Comparison of ENCODE assay signal across 12 mouse cellular contexts in genomic region chr1:180367045-180367619, GRCm38 (mm10). TPM values are rescaled to one million over a fixed set of nuclear protein-coding genes. Genes with fewer than 3 reads are reported as not detected.
DNase-seq lines count a peak whose midpoint lies in the region; ATAC-seq and TF ChIP-seq lines count a peak whose summit lies in the region.
"Had no signal": no experiment of that assay in that cellular context is flagged by ENCODE, and none has a peak within 500 bp of the region (broad histone marks: within the 10 kb centered on the region; RNA-seq: fewer than 3 reads in every experiment).

No protein-coding gene starts in this region.

- H3K9me3 ChIP-seq in hindbrain, embryonic 13.5 days: no peaks in the 10 kb centered on the region
- no peaks in the 10 kb centered on the region for H3K9me3 ChIP-seq in hindbrain, embryonic 12.5 days (replicated peaks)
- H3K9me3 ChIP-seq in midbrain, embryonic 14.5 days (ENCODE audit: control insufficient read depth, low read length): no peaks in the 10 kb centered on the region
- H3K9me3 ChIP-seq in midbrain, embryonic 10.5 days (replicated peaks): no peaks in the 10 kb centered on the region
- H3K9me3 ChIP-seq in forebrain, postnatal 0 days (ENCODE audit: low read length): no peaks in the 10 kb centered on the region

- H3K27ac ChIP-seq in hindbrain, embryonic 13.5 days: peak overlapping the region; percentile 96; the same call in 1 of the 2 replicates
- H3K27ac ChIP-seq in hindbrain, embryonic 12.5 days: no peak overlapping the region
- H3K27ac ChIP-seq in midbrain, embryonic 14.5 days (replicated peaks; ENCODE audit: low read depth, low read length): 0 out of 2 replicates have a peak overlapping the region, but pooled peaks have one; percentile 97
- no peak overlapping the region for H3K27ac ChIP-seq in midbrain, embryonic 10.5 days (replicated peaks)
- peak overlapping the region; percentile 92; the same call in 1 of the 2 replicates for H3K27ac ChIP-seq in forebrain, postnatal 0 days (ENCODE audit: low read depth, low read length)
- H3K27ac ChIP-seq: liver, embryonic 14.5 days had no signal

- no peak overlapping the region for H3K4me2 ChIP-seq in hindbrain, embryonic 13.5 days
- no peak overlapping the region for H3K4me2 ChIP-seq in hindbrain, embryonic 12.5 days (replicated peaks)
- no peak overlapping the region for H3K4me2 ChIP-seq in midbrain, embryonic 14.5 days (ENCODE audit: low read length)
- H3K4me2 ChIP-seq in forebrain, postnatal 0 days (ENCODE audit: low read depth): no peak overlapping the region

- H3K4me3 ChIP-seq in hindbrain, embryonic 13.5 days: no peak overlapping the region
- no peak overlapping the region for H3K4me3 ChIP-seq in hindbrain, embryonic 12.5 days
- no peak overlapping the region for H3K4me3 ChIP-seq in midbrain, embryonic 14.5 days (replicated peaks; ENCODE audit: low read depth, low read length)
- no peak overlapping the region for H3K4me3 ChIP-seq in midbrain, embryonic 10.5 days
- H3K4me3 ChIP-seq in forebrain, postnatal 0 days (ENCODE audit: low read depth, low read length): no peak overlapping the region

- no peaks in the 10 kb centered on the region for H3K27me3 ChIP-seq in hindbrain, embryonic 13.5 days
- H3K27me3 ChIP-seq in hindbrain, embryonic 12.5 days: no peaks in the 10 kb centered on the region
- H3K27me3 ChIP-seq in midbrain, embryonic 14.5 days (ENCODE audit: control insufficient read depth, insufficient read depth, low read length): no peaks in the 10 kb centered on the region
- peaks cover 12% of the 10 kb centered on the region; the same call in 1 of the 2 replicates for H3K27me3 ChIP-seq in midbrain, embryonic 10.5 days (ENCODE audit: low read depth, poor library complexity, severe bottlenecking)
- H3K27me3 ChIP-seq in forebrain, postnatal 0 days (ENCODE audit: insufficient read depth, low read length): no peaks in the 10 kb centered on the region

- no peak for ATAC-seq in cerebellum, adult (ENCODE audit: insufficient number of reproducible peaks, low FRiP score, low TSS enrichment)
- ATAC-seq in hindbrain, embryonic 13.5 days (ENCODE audit: low FRiP score): no peak
- ATAC-seq in hindbrain, embryonic 12.5 days (ENCODE audit: low FRiP score): no peak
- no peak for ATAC-seq in midbrain, embryonic 14.5 days (ENCODE audit: low FRiP score, low TSS enrichment)
- ATAC-seq in forebrain, postnatal 0 days: no peak

- peak; percentile 22 to 44 for DNase-seq in cerebellum, adult 18-20 months
- no peak for DNase-seq in midbrain, embryonic 14.5 days
- DNase-seq in midbrain, embryonic 10.5 days (ENCODE audit: low spot score): no peak
- DNase-seq in forebrain, postnatal 0 days: peak; percentile 61
- no peak for DNase-seq in layer of hippocampus, adult 9-10 months (ENCODE audit: low spot score)
- DNase-seq: adrenal gland, adult 2 months; kidney, adult 18-20 months; layer of hippocampus, postnatal 36 days had no signal

- no peak overlapping the region for H3K9ac ChIP-seq in hindbrain, embryonic 13.5 days
- H3K9ac ChIP-seq in hindbrain, embryonic 12.5 days: no peak overlapping the region
- H3K9ac ChIP-seq in midbrain, embryonic 14.5 days (replicated peaks; ENCODE audit: low read length): no peak overlapping the region
- H3K9ac ChIP-seq in forebrain, postnatal 0 days: no peak overlapping the region
- H3K9ac ChIP-seq: liver, embryonic 14.5 days had no signal

- WGBS in hindbrain, embryonic 13.5 days: 57% methylated on average over 3 of the region's 3 CpGs
- WGBS in hindbrain, embryonic 12.5 days: 63% methylated on average over 3 of the region's 3 CpGs
- WGBS in midbrain, embryonic 14.5 days: 74% methylated on average over 3 of the region's 3 CpGs
- WGBS in midbrain, embryonic 10.5 days: 77% methylated on average over 3 of the region's 3 CpGs
- WGBS in forebrain, postnatal 0 days: 62% methylated on average over 3 of the region's 3 CpGs

- no peak for TF ChIP-seq CTCF in forebrain, postnatal 0 days (IDR thresholded peaks at IDR 0.05; ENCODE audit: low read depth)

- H3K4me1 ChIP-seq in hindbrain, embryonic 13.5 days (replicated peaks): peaks cover 55% of the 10 kb centered on the region
- peaks cover 30% of the 10 kb centered on the region for H3K4me1 ChIP-seq in hindbrain, embryonic 12.5 days
- H3K4me1 ChIP-seq in midbrain, embryonic 14.5 days (ENCODE audit: control insufficient read depth, insufficient read depth, low read length): peaks cover 20% of the 10 kb centered on the region
- H3K4me1 ChIP-seq in midbrain, embryonic 10.5 days: peaks cover 34% of the 10 kb centered on the region
- peaks cover 12% of the 10 kb centered on the region for H3K4me1 ChIP-seq in forebrain, postnatal 0 days (ENCODE audit: insufficient read depth)

- no peaks in the 10 kb centered on the region for H3K36me3 ChIP-seq in hindbrain, embryonic 13.5 days
- H3K36me3 ChIP-seq in hindbrain, embryonic 12.5 days: no peaks in the 10 kb centered on the region
- H3K36me3 ChIP-seq in midbrain, embryonic 14.5 days (ENCODE audit: control insufficient read depth, insufficient read depth, low read length): no peaks in the 10 kb centered on the region
- H3K36me3 ChIP-seq in midbrain, embryonic 10.5 days: no peaks in the 10 kb centered on the region
- H3K36me3 ChIP-seq in forebrain, postnatal 0 days (ENCODE audit: insufficient read depth): no peaks in the 10 kb centered on the region

RNA-seq across cellular contexts. Expression of gene Itpkb, which starts 36.8 kb away (rescaled TPM):
- polyA plus RNA-seq in hindbrain, embryonic 13.5 days (2015; fragmentation: Nextera tagmentation; extraction: Ambion mirVana): 2.6 and 3.4 TPM in 2 replicates
- polyA plus RNA-seq in hindbrain, embryonic 12.5 days (2016; fragmentation: Nextera tagmentation; extraction: Ambion mirVana): 7.7 and 8.3 TPM in 2 replicates
- polyA plus RNA-seq in midbrain, embryonic 14.5 days (2014; fragmentation: Nextera tagmentation; extraction: Ambion mirVana): 1.8 and 1.9 TPM in 2 replicates
- polyA plus RNA-seq in midbrain, embryonic 10.5 days (2016; fragmentation: Nextera tagmentation; extraction: Ambion mirVana): 2.2 and 2.8 TPM in 2 replicates
- 6.4 and 6.5 TPM in 2 replicates for total RNA-seq in forebrain, postnatal 0 days (2014; rRNA removed)
- 1.3 and 1.9 TPM in 2 replicates for polyA plus RNA-seq in forebrain, postnatal 0 days (2015; fragmentation: Nextera tagmentation; extraction: Ambion mirVana)

Comparison
In these comparisons a context has a peak if more than half of its experiments do, and no peak if none do; other contexts are left out.
1. H3K27ac ChIP-seq: peak in hindbrain, embryonic 13.5 days (single experiment), midbrain, embryonic 14.5 days (single experiment) and forebrain, postnatal 0 days (single experiment); none in hindbrain, embryonic 12.5 days (single experiment) and midbrain, embryonic 10.5 days (single experiment).
2. DNase-seq: peak in cerebellum, adult 18-20 months (2 of 2) and forebrain, postnatal 0 days (single experiment); none in midbrain, embryonic 14.5 days (single experiment), midbrain, embryonic 10.5 days (single experiment) and layer of hippocampus, adult 9-10 months (single experiment).